Mouse (Mus musculus) hindbrain, embryonic 10.5 days (tissue): ENCODE data around the gene Zfp994. TPM values are rescaled to one million over a fixed set of nuclear protein-coding genes. Genes with fewer than 3 reads are reported as not detected.
"Not testable (repeated sequence)": the region's sequence is repeated elsewhere in the genome, so short reads cannot be mapped to it uniquely, and the experiment has no call there.

Experiments used
- DNase-seq: peaks from one replicate; pipeline ENCODE4 v3.0.0-alpha.2; 2017; ENCODE audit warnings: low spot score
- H3K27ac ChIP-seq: fragments of 300-500 bp; sonication (generic); 2 replicates; pipeline ENCODE4 v1.5.1; 2016; ENCODE audit warnings: mild to moderate bottlenecking, moderate library complexity
- H3K27me3 ChIP-seq: fragments of 300-500 bp; sonication (generic); 2 replicates; pipeline ENCODE4 v1.6.1; 2016; ENCODE audit warnings: mild to moderate bottlenecking; ENCODE audit not compliant: poor library complexity, insufficient read depth, severe bottlenecking
- H3K36me3 ChIP-seq: fragments of 300-500 bp; sonication (generic); 2 replicates; pipeline ENCODE4 v1.6.1; 2016; ENCODE audit warnings: mild to moderate bottlenecking, moderate library complexity
- H3K4me1 ChIP-seq: fragments of 300-500 bp; sonication (generic); replicated peaks from 2 replicates; pipeline ENCODE4 v1.6.1; 2016; ENCODE audit warnings: mild to moderate bottlenecking
- H3K4me3 ChIP-seq: fragments of 300-500 bp; sonication (generic); 2 replicates; pipeline ENCODE4 v1.5.1; 2016; ENCODE audit warnings: mild to moderate bottlenecking, moderate library complexity
- H3K9me3 ChIP-seq: fragments of 300-500 bp; sonication (generic); 2 replicates; pipeline ENCODE4 v1.6.1; 2016; ENCODE audit warnings: mild to moderate bottlenecking, moderate library complexity
- WGBS: fragments of 180-500 bp; shearing (Covaris S2); methylation state at CpG from one replicate; pipeline ENCODE4 v1.1.7; 2016; 5-methylcytosine and 5-hydroxymethylcytosine counted together
- polyA plus RNA-seq: library from polyadenylated mRNA; unstranded; fragments of >200 nt; fragmentation: Nextera tagmentation; extraction: Ambion mirVana; gene quantifications from 2 replicates; pipeline ENCODE4 v1.2.1, GENCODE M21; 2016

The Zfp994 gene
- polyA plus RNA-seq = 1.3 and 2.2 TPM in 2 replicates

- not testable (repeated sequence) for H3K4me1 ChIP-seq, H3K9me3 ChIP-seq, H3K36me3 ChIP-seq, H3K27me3 ChIP-seq
- WGBS = 1% methylated on average over 23 of the region's 23 CpGs
- peak within 1 kb of the TSS; percentile 70 for H3K4me3 ChIP-seq
- peak within 1 kb of the TSS; percentile 89 for H3K27ac ChIP-seq
- DNase-seq = peak; percentile 87
Observed at GRCm38 (mm10) chr17:22225422-22226012, at the start of gene Zfp994. TSS of gene Zfp994 (minus strand) at chr17:22225616.

GRCm38 (mm10) chr17:22230701-22231100 lies 5.3 kb upstream of the Zfp994 start:
- not testable (repeated sequence) for H3K36me3 ChIP-seq, H3K4me3 ChIP-seq, H3K27me3 ChIP-seq, H3K27ac ChIP-seq, H3K4me1 ChIP-seq
- peaks cover 15% of the 10 kb centered on the region; the same call in 1 of the 2 replicates for H3K9me3 ChIP-seq
- DNase-seq = peak; percentile 2
- 69% methylated on average over 19 of the region's 19 CpGs for WGBS

- H3K4me1 ChIP-seq = not testable (repeated sequence)
- peak; percentile 2 for DNase-seq
- 3% methylated on average over 3 of the region's 3 CpGs for WGBS
Observed at GRCm38 (mm10) chr17:22225015-22225414, 401 bp downstream of the Zfp994 start.

GRCm38 (mm10) chr17:22165722-22166294 lies 59.6 kb downstream of the Zfp994 start, which contains the start of gene Zfp947:
TSS of gene Zfp947 (minus strand) at chr17:22166190.
- H3K9me3 ChIP-seq, H3K4me1 ChIP-seq, H3K36me3 ChIP-seq, H3K27me3 ChIP-seq: not testable (repeated sequence)
- under 1% methylated on average over 16 of the region's 16 CpGs for WGBS
- peak; percentile 42 for DNase-seq
- H3K27ac ChIP-seq = peak within 1 kb of the TSS; percentile 82
- H3K4me3 ChIP-seq = peak within 1 kb of the TSS; percentile 63

More at GRCm38 (mm10) chr17:22225015-22225414, 401 bp downstream of the Zfp994 start:
- peak overlapping the region; percentile 89 for H3K27ac ChIP-seq
- H3K36me3 ChIP-seq, H3K9me3 ChIP-seq, H3K27me3 ChIP-seq: not testable (repeated sequence)
- peak overlapping the region; percentile 70 for H3K4me3 ChIP-seq

- H3K9me3 ChIP-seq, H3K4me1 ChIP-seq, H3K36me3 ChIP-seq, H3K27me3 ChIP-seq, DNase-seq: not testable (repeated sequence)
- 10% methylated on average over 3 of the region's 3 CpGs for WGBS
- Histone ChIP-seq H3K4me3 (peak overlapping the region; percentile 63), H3K27ac (peak overlapping the region; percentile 82)
Observed at GRCm38 (mm10) chr17:22165304-22165703, 60.1 kb downstream of the Zfp994 start.

GRCm38 (mm10) chr17:22153951-22154350 lies 71.5 kb downstream of the Zfp994 start:
- H3K9me3 ChIP-seq, H3K27me3 ChIP-seq, H3K27ac ChIP-seq, DNase-seq, H3K4me3 ChIP-seq, H3K36me3 ChIP-seq, H3K4me1 ChIP-seq: not testable (repeated sequence)
- 60% methylated on average over 4 of the region's 4 CpGs for WGBS

Other genes starting within 250 kb of the Zfp994 start
- gene Zfp947, start 59.4 kb downstream of the Zfp994 start, polyA plus RNA-seq = 1.2 and 1.8 TPM in 2 replicates
- gene CT030661.1, start 89.2 kb upstream of the Zfp994 start, polyA plus RNA-seq = 6.1 and 8.3 TPM in 2 replicates
- gene Zfp944, start 135.8 kb upstream of the Zfp994 start, polyA plus RNA-seq = 9.6 and 13.5 TPM in 2 replicates
- gene Zfp758, start 135.8 kb upstream of the Zfp994 start, polyA plus RNA-seq = 7.6 and 7.8 TPM in 2 replicates
- gene Zfp946, start 198.6 kb upstream of the Zfp994 start, polyA plus RNA-seq = 15.2 and 20.6 TPM in 2 replicates